Mouse (Mus musculus): Measurements from ENCODE around the gene Klhl2. TPM values are rescaled to one million over a fixed set of nuclear protein-coding genes. Genes with fewer than 3 reads are reported as not detected.

Klhl2 gene
- total RNA-seq, 2 experiments from 2014 or later = 13.3 to 17.2 TPM

- intact Hi-C loops (cut with DNase I) = no loop called here
These were observed 17.2 kb downstream of the Klhl2 start for GRCm38 (mm10) chr8:64832581-64833135.

GRCm38 (mm10) chr8:64831656-64832055 is 18.2 kb downstream of the Klhl2 start:
- intact Hi-C loops (cut with DNase I) = no loop called here
- DNase-seq = no peak

More at GRCm38 (mm10) chr8:64832581-64833135, 17.2 kb downstream of the Klhl2 start:
- no peak for DNase-seq

DNA sequence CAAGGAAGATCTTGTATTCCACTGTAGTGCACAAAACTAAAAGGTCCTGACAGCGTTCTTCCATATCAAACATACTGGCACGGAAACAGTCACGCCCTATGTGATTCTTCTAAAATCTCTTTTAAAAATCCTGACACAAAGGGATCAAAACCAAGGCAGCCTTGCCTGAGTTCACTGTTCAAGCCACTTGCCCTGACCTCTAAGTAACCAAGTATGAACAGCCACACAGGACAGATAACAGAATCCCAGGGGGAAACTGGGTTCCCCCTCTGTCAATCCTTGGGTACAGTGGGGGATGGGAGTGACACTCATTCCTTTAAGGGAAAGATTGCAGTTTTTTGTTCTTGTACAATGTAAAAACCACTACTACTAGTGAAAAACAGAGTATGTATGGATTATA is 19.9 kb downstream of the Klhl2 start:
- DNase-seq = no peak
- intact Hi-C loops (cut with DNase I) = loop anchor here (5.0 kb wide), 1 partner anchor 43 kb away; no protein-coding TSS in a partner anchor

GRCm38 (mm10) chr8:64829391-64829790 is 20.4 kb downstream of the Klhl2 start:
- DNase-seq = no peak
- intact Hi-C loops (cut with DNase I) = loop anchor here (5.0 kb wide), 1 partner anchor 42 kb away; no protein-coding TSS in a partner anchor

DNA sequence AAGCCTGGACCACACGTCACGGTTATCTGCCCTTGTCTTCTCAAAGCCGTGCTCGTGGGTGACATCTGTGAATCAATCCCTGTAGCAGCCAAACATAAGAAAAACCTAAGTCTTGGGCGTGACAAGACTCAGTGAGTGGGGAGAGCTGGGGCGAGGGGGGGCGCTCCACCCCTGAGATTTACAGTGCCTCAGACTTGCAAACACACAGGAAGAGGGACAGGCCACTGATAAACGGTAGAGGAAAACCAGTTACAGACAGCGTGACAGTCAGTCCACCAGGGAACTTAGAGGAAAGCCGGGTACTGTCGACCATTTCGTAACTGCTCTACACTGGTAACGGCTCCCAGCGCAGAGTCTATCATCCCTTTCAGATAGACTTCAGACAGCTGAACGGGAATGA is 21.4 kb downstream of the Klhl2 start:
- DNase-seq = no peak
- intact Hi-C loops (cut with DNase I) = loop anchor here (5.0 kb wide), 1 partner anchor 41 kb away; no protein-coding TSS in a partner anchor

- intact Hi-C loops (cut with DNase I) = loop anchor here (5.0 kb wide), 1 partner anchor 40 kb away; no protein-coding TSS in a partner anchor
- no peak for DNase-seq
These were observed 22.5 kb downstream of the Klhl2 start for GRCm38 (mm10) chr8:64827356-64827755.

- intact Hi-C loops (cut with DNase I) = loop anchor here (5.0 kb wide), 1 partner anchor 39 kb away; no protein-coding TSS in a partner anchor
These were observed 23.4 kb downstream of the Klhl2 start for GRCm38 (mm10) chr8:64826461-64826860.

GRCm38 (mm10) chr8:64823905-64824304 is 25.9 kb downstream of the Klhl2 start:
- intact Hi-C loops (cut with DNase I) = no loop called here
- no peak for DNase-seq

More at GRCm38 (mm10) chr8:64826461-64826860, 23.4 kb downstream of the Klhl2 start:
- no peak for DNase-seq

DNA sequence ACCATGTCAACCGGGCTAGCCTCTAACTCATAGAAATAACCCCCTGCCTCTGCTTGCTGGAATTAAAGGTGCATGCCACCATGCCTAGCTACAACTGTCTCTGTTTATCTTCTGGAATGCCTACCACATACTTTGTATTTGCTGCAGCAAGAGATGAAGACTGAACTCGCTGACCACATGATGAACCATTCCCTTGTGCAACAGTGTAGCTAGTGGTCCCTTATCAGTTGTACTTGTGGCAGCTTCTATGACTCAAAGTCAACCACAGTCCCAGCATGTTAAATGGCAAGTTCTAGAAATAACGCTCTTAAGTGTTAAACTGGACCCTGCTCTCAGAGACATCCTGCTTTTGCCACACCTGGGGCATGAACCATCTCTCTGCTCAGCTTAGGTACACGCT is 28.9 kb downstream of the Klhl2 start:
- intact Hi-C loops (cut with DNase I) = no loop called here
- DNase-seq = no peak

DNA sequence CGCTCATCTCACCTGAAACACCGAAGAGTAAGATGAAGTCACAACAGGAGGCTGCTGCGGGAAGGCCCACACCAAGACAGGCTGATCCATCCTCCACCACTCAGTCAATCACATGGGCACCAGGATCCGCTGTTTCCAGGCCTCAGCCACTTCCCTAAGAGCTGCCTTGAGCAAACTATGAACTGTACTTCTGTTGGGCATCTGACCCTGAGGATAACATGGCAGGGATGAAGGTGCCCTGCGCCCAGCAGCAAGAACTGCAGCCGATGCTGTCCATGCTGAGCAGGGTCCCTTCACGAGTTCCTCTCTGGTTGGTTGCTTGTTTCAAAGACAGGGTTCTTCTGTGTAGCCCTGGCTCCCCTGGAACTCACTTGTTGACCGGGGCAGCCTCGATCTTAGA is 38.0 kb downstream of the Klhl2 start:
- intact Hi-C loops (cut with DNase I) = no loop called here
- DNase-seq = no peak

DNA sequence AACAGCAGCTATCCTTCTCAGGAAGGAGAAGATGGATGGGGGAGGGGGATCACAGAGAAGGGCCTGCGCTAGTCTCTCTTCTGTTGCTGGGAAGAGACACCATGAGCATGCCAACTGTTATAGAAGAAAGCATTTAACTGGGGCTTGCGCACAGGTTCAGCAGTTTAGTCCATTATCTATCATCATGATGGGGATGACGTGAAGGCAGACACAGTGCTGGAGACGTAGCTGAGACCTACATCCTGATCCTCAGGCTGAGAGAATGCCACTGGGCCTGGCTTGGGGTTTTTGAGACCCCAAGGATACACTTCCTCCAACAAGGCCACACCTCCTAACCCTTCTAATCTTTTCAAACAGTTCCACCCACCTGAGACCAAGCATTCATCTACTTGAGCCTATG is 38.7 kb downstream of the Klhl2 start:
- intact Hi-C loops (cut with DNase I) = no loop called here
- DNase-seq = no peak

- intact Hi-C loops (cut with DNase I) = no loop called here
- DNase-seq = no peak
These were observed 43.3 kb downstream of the Klhl2 start for GRCm38 (mm10) chr8:64806558-64806957.

DNA sequence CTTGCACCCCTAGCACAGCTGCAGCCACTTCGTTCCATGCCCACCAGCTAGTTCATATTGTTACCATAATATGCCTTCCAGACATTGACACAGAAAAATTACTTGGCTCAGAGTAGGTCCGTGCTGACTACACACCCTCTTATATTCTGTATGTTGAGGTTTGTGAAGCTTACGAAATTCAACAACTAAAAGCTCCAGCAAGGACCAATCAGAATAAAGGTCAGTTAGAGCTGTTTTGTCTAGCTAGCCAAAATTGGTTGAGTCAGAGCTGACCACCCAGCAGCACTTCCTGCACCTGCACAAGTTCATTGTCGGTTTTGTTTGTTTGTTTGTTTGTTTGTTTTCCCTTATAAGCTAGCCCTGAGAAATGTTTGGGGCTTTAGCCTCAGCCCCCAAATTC is 44.8 kb downstream of the Klhl2 start:
- intact Hi-C loops (cut with DNase I) = no loop called here

GRCm38 (mm10) chr8:64799306-64799705 is 50.5 kb downstream of the Klhl2 start:
- intact Hi-C loops (cut with DNase I) = no loop called here
- no peak for DNase-seq

More for the DNA sequence above, 44.8 kb downstream of the Klhl2 start:
- no peak for DNase-seq

GRCm38 (mm10) chr8:64798503-64798902 is 51.3 kb downstream of the Klhl2 start:
- intact Hi-C loops (cut with DNase I) = no loop called here
- no peak for DNase-seq

DNA sequence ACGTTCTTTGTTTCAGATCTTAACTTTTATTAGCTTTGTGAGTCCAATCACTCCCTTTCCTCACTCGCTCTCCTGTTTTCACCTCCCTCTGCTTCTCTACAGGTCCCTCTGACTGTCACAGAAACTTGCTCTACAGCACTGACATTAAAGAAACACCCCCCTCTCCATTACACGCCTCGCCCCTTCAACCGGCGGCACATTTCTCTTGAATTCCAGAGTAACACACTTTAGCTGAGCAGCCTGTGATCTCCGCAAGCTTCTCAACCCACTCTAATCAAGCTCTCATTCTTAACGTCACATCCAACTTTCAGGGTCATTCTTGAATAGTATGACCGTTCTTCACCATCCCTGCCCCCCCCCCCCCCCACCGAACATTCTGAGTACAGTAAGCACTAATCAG is 52.1 kb downstream of the Klhl2 start:
- DNase-seq = no peak

DNA sequence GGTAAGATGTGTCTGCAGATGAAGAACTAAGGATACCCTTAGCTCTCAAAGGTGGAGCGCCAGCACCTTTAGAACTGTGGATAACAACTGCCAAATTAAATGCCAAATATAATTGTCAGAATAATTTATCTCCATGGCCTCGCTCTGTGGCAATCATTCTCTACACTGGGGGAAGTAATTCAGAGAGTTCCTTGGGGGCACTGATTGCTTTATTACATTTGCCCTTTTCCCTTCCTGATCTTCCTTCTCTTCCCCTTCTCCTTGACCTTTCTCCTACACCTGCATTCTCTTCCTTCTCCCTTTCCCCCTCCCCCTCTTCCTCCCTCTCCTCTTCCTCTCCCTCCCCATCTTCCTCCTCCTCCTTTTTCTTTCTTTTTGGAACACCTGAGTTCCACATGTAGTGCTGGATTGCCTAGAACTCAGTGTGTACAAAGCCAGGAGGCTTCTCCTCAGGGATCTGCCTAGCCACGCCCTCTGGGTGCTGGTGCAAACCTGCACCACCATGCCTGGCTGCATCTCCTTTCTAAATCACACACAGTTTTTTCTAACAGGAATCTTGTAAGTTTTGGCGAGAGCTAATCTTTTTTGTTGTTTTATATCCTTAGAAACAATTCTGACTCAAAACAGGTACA is 58.5 kb downstream of the Klhl2 start:
- DNase-seq = no peak
- intact Hi-C loops (cut with DNase I) = no loop called here

More for the DNA sequence above, 52.1 kb downstream of the Klhl2 start:
- intact Hi-C loops (cut with DNase I) = no loop called here

DNA sequence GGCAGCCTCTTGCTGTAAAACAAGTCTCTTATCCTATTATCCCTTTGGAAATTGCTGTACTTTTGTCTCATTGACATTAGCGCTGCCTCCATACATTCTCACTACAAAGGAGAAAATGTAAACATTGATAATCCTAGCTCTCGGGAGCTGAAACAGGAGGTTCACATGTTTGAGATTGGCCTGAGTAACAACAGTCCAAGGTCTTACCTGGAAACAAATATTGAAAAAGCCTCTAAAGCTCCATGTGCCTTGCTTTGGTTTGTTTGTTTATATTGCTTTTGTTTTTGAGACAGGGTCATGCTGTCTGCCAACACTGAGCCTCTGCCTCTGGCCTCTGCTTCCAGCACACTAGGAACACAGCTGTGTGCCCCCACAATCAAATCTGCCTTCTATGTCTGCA is 59.4 kb downstream of the Klhl2 start:
- intact Hi-C loops (cut with DNase I) = no loop called here
- DNase-seq = no peak

DNA sequence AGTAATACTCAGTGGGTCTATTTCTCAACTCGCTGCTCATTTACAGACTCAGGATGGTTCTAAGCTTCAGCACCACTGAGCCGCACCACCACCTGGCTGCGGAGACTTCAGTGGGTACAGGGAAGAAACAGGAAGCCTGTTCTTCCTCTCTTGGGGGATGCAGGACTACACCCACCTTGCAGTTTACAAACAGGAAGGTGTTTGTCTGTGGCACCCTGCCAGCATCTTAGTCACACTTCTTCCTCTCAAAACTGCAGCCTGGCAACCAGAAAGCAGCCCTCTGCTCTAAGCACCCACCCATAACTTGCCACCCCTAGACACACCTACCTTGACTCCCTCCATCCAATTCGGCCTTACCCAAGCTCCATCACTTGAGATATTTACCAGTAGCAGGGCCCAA is 61.1 kb downstream of the Klhl2 start:
- intact Hi-C loops (cut with DNase I) = loop anchor here (5.0 kb wide), 1 partner anchor 39 kb away; no protein-coding TSS in a partner anchor
- peak; percentile 49 to 65 for DNase-seq

DNA sequence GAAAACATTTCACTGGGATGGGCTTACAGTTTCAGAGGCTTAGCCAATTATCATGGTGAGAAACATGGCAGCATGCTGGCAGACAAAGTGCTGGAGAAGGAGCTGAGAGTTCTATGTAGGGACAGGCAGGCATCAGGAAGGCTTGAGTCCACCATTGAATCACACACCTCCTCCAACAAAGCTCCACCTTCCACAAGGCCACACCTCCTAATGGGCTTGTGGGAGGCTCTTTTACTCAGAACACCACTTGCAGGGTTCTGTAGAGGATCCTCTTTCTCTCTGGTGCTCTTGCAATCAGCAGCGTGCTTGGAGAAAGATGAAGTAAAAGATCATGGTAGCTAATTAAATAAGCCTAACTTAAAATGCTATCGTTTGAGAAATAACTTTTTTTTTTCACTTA is 63.0 kb downstream of the Klhl2 start:
- no peak for DNase-seq
- intact Hi-C loops (cut with DNase I) = loop anchor here (5.0 kb wide), 1 partner anchor 40 kb away; no protein-coding TSS in a partner anchor

DNA sequence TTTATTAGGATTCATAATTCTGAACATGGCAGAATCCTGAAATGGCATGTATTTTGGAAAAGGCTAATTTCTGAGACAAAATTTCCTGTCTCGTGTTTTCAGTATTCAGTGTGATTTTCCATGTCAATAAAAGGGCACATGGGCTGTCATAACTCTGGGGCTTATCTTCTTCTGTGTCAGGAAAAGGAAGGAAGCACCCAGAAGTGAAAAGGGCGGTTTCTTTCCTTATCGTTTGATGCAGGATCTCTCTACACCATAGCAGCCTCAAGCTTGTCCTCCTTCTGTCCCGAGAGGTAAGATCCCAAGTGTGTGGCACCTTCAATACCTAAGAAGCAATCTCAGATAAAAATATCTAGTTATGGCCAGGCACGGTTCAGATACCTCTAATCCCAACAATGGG is 65.6 kb downstream of the Klhl2 start:
- intact Hi-C loops (cut with DNase I) = no loop called here
- no peak for DNase-seq

- intact Hi-C loops (cut with DNase I) = no loop called here
- no peak for DNase-seq
These were observed 67.9 kb downstream of the Klhl2 start for GRCm38 (mm10) chr8:64781947-64782346.

All from heart, postnatal 36 days (tissue).